Mouse (Mus musculus): ENCODE results near the gene 1700029F12Rik. TPM values are rescaled to one million over a fixed set of nuclear protein-coding genes. Genes with fewer than 3 reads are reported as not detected.

The 1700029F12Rik gene
- polyA plus RNA-seq, 1 experiment from 2014 or later, result not detected

DNA sequence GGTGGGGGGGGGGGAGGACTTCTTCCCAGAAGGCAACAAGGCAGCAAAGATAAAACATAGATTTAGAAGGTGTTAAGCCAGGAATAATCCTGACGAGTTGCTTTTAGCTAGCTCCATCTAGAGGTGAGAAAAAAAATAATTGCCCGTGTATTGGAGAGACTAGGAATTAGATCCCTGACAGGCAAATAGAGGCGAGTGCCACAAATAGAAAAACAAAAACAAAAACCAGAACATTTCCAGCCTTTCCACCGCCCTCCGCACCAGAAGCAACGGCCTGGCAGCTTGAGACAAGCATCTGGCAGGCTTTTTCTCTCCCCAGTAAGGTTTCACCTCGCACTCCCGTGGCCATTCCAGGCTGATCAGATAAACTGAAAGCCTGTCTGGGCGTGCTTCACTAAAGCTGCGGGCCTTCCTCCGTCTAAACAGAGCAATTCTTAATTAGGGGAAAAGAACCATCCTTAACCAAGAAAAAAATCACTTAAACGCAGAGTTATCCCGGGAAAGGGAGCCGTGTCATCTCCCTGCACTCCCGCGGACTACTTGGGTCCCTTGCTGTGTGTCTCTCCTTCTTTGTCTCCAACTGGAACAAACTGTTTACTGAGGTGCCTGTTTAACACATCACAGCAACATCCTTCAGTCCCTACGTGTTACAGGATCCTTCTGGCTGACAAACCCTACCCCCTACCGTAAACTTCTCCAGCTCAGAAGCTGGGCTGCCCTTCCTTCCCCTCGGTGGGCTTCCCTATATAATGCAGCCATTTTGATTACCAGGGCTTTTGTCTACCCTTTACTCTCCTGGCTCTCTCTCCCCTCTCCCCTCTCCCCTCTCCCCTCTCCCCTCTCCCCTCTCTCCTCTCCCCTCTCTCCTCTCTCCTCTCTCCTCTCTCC, 25.7 kb downstream of the 1700029F12Rik start:
- 2% methylated on average over 19 of the region's 19 CpGs for WGBS
- H3K4me3 ChIP-seq, result peak overlapping the region; percentile 58
- H3K27me3 ChIP-seq (ENCODE audit: insufficient read depth, poor library complexity, severe bottlenecking), result peaks cover 14% of the 10 kb centered on the region; the same call in 1 of the 2 replicates
- no peaks in the 10 kb centered on the region for H3K36me3 ChIP-seq
- peaks cover 12% of the 10 kb centered on the region for H3K4me1 ChIP-seq (replicated peaks)
- peak; percentile 60 for DNase-seq (ENCODE audit: low spot score)
- peak overlapping the region; percentile 86 for H3K27ac ChIP-seq
- H3K9me3 ChIP-seq, result no peaks in the 10 kb centered on the region

DNA sequence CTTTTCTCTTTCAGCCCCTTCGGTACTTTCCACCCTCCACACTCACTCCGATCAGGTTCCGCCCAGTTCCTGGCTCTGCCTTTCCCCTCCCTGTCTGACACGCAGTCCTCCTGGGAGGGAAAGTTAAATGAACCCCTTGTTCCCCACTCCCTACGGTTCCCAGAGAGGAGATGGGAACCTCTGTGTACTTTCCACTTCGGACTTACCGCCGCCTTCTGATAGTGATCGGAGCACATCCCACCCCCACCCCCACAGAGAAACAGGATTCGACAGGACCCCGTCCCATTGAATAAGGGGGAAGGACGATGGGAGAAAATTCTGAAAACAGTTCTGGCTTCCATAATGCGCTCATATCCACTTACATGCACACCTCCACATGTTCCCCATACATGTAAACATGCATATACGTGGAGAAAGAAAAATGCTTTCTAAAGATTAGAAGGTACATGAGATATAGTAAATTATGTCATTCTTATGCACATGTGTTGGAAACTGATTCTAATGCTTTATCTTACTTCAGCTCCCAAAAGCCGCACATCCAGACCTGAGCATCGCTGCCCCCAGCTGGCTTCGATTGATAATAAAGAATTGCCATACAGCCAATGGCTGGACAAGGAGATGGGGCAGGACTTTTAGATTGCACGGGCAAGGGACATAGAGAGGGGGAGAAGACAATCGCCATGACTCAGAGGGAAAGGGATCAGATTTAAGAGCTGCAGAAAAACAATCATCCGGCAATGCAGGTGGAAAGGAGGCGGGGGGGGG, 26.5 kb downstream of the 1700029F12Rik start:
- Histone ChIP-seq H3K4me1 (replicated peaks) (peaks cover 12% of the 10 kb centered on the region), H3K4me3 (peak overlapping the region; percentile 58), H3K9me3 (no peaks in the 10 kb centered on the region), H3K27me3 (ENCODE audit: insufficient read depth, poor library complexity, severe bottlenecking) (peaks cover 14% of the 10 kb centered on the region; the same call in 1 of the 2 replicates), H3K36me3 (no peaks in the 10 kb centered on the region), H3K27ac (peak overlapping the region; percentile 86)
- DNase-seq (ENCODE audit: low spot score), result peak; percentile 72
- 2% methylated on average over 21 of the region's 21 CpGs for WGBS

DNA sequence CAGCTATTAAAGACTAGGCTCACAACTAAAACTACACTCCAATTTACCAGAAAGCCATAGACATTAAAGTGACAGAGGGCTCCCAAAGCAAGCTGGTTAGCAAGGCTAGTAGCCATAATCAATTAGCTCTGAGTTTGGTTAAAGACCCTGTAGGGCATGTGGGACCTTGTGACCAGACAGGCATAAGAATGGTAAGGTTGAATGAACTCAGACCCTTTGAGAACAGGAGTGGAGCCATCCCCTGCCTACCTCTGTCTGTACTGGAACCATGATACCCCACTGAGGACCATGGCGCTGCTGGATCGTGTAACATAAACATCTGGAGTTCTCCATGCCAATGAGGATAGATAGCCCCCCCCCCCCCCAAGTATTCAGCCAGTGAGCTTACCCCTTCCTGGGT, 27.4 kb downstream of the 1700029F12Rik start:
- Histone ChIP-seq H3K9me3 (no peaks in the 10 kb centered on the region), H3K4me3 (peak overlapping the region; percentile 58), H3K27ac (no peak overlapping the region; the same call in 1 of the 2 replicates), H3K36me3 (no peaks in the 10 kb centered on the region), H3K4me1 (replicated peaks) (peaks cover 12% of the 10 kb centered on the region), H3K27me3 (ENCODE audit: insufficient read depth, poor library complexity, severe bottlenecking) (peaks cover 14% of the 10 kb centered on the region; the same call in 1 of the 2 replicates)
- no peak for DNase-seq (ENCODE audit: low spot score)
- 30% methylated on average over 2 of the region's 2 CpGs for WGBS

DNA sequence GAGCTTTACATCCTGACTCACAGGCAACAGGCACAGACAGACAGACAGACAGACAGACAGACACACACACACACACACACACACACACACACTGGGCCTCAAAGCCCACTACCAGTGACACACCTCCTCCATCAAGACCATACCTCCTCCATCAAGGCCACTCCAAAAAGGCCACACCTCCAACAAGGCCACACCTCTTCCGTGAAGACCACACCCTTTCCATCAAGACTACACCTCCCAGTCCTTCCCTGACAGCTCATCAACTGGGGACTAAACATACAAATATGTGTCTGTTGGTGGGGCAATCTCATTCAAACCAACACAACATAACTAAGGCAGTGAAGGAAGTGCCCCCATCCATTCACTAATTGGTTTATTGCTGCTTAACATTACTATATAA, 37.1 kb downstream of the 1700029F12Rik start:
- Histone ChIP-seq H3K4me1 (replicated peaks) (peaks cover 8% of the 10 kb centered on the region; the same call in 1 of the 2 replicates), H3K27me3 (ENCODE audit: insufficient read depth, poor library complexity, severe bottlenecking) (no peaks in the 10 kb centered on the region), H3K4me3 (no peak overlapping the region), H3K27ac (no peak overlapping the region), H3K9me3 (no peaks in the 10 kb centered on the region), H3K36me3 (no peaks in the 10 kb centered on the region)
- DNase-seq (ENCODE audit: low spot score), result no peak
- 69% methylated on average over 1 of the region's 1 CpGs for WGBS

DNA sequence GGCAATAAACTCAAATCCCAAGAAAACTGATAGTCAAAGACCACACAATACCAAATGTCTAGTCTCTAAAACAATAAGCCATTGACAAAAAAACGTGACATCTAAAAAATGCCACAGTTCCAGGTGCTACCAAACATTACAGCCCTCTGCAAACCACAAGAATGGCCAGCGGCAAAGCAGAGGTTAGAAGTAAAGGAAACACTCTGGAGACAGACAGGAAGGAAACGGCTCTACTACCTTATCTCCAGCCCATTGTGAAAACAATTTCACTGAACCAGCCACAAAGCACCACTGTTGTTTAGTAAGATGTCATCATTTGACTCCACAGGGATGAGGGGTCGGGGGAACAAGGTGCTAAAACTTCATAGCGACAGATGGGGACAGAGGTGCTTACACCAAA, 38.9 kb downstream of the 1700029F12Rik start:
- H3K36me3 ChIP-seq, result no peaks in the 10 kb centered on the region

DNA sequence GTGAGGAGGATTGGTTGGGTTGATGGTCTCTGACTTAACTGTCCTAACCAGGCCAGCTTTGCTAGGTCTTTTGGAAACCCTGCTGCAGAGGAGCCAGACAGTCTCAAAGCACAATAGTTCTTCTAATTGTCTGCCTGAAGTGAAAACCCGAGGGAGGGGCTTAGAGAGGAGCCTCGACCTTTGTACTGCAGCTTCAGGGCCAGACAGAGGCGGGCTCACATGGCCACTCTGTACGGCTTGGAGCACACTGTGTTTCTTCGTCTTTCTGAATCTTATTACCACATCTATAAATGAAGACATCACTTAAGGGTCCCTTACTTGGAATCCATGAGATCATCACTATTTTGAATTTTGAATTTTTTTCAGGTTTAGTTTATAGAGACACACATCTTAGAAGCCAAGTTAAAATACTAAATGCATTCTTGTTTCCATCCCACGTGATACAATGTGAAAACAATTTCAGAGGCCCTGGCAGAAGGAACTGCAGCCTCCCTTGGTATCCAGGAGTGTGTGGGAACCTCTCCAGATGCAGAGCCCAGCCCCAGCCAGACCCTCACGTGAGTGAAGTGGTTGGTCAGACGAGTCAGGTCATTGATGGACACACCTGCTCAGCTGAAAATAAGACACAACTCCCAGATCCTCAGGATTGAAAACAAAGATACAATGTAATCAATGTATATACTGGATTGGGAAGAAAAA, 40.7 kb downstream of the 1700029F12Rik start:
- Histone ChIP-seq H3K27ac (0 out of 2 replicates have a peak overlapping the region, but pooled peaks have one; percentile 12), H3K4me1 (replicated peaks) (peaks cover 8% of the 10 kb centered on the region; the same call in 1 of the 2 replicates), H3K9me3 (no peaks in the 10 kb centered on the region), H3K36me3 (no peaks in the 10 kb centered on the region), H3K27me3 (ENCODE audit: insufficient read depth, poor library complexity, severe bottlenecking) (no peaks in the 10 kb centered on the region), H3K4me3 (no peak overlapping the region)
- WGBS, result 33% methylated on average over 8 of the region's 8 CpGs
- peak; percentile 8 for DNase-seq (ENCODE audit: low spot score)

More for the DNA sequence above, 38.9 kb downstream of the 1700029F12Rik start:
- no peak for DNase-seq (ENCODE audit: low spot score)
- 78% methylated on average over 5 of the region's 5 CpGs for WGBS
- H3K9me3 ChIP-seq, result no peaks in the 10 kb centered on the region
- H3K4me3 ChIP-seq, result no peak overlapping the region
- no peaks in the 10 kb centered on the region for H3K27me3 ChIP-seq (ENCODE audit: insufficient read depth, poor library complexity, severe bottlenecking)
- H3K27ac ChIP-seq, result no peak overlapping the region
- peaks cover 8% of the 10 kb centered on the region; the same call in 1 of the 2 replicates for H3K4me1 ChIP-seq (replicated peaks)

DNA sequence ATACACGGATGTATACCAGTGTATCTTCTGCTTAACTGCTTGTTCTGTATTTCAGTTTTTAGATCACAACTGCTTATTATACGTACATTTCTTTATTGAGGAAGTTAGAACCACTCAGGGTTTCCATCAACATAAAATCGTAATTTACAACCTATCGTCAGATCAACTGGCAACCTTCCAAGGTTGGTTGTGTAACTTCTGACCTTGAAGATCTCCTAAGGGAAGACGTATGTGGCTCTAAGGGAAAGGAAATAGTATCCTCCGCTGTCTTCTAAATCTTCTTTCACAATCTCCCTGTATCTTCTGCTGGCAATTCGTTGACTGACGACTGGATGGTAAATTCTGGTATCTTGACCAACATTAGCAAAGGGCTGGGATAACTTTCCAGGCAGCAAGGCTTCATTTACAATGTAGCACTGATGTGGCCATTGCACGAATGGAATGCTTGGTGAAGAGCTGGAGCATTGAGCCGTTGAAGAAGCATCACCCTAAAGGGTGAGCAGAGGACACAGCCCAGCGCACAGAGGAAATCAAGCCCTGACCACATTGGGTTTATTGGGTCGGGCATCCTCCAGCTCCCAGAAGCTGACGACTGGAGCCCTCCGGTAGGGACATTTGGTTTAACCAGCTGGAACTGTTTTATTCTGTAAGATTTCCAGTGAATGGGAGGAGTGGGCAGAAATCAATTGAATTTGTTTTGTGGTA, 43.4 kb downstream of the 1700029F12Rik start:
- Histone ChIP-seq H3K27ac (no peak overlapping the region), H3K9me3 (no peaks in the 10 kb centered on the region), H3K4me3 (no peak overlapping the region), H3K27me3 (ENCODE audit: insufficient read depth, poor library complexity, severe bottlenecking) (no peaks in the 10 kb centered on the region), H3K36me3 (no peaks in the 10 kb centered on the region), H3K4me1 (replicated peaks) (peaks cover 8% of the 10 kb centered on the region; the same call in 1 of the 2 replicates)
- no peak for DNase-seq (ENCODE audit: low spot score)
- WGBS, result 78% methylated on average over 14 of the region's 14 CpGs

DNA sequence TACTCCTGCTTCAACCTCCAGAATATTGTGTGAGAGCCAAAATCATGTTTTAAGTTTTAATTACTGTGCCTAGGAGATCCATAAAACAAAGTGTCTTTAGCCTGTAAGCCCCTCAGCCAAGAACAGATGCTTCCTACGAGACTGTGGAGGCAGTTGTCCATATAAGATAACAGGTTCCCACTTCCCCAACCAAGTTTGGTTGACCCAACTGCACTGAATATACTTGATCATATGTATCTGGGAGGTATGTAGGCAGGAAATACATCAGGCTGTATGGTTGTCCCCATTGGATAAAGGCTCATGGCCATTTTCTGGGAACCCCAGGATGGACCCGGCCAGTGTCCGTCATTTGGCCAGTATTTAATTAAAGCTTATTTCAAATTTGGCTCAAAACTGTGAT, 44.1 kb downstream of the 1700029F12Rik start:
- Histone ChIP-seq H3K4me3 (no peak overlapping the region), H3K27me3 (ENCODE audit: insufficient read depth, poor library complexity, severe bottlenecking) (no peaks in the 10 kb centered on the region), H3K27ac (no peak overlapping the region), H3K36me3 (no peaks in the 10 kb centered on the region), H3K9me3 (no peaks in the 10 kb centered on the region), H3K4me1 (replicated peaks) (peaks cover 8% of the 10 kb centered on the region; the same call in 1 of the 2 replicates)
- WGBS, result 94% methylated on average over 3 of the region's 3 CpGs
- no peak for DNase-seq (ENCODE audit: low spot score)

DNA sequence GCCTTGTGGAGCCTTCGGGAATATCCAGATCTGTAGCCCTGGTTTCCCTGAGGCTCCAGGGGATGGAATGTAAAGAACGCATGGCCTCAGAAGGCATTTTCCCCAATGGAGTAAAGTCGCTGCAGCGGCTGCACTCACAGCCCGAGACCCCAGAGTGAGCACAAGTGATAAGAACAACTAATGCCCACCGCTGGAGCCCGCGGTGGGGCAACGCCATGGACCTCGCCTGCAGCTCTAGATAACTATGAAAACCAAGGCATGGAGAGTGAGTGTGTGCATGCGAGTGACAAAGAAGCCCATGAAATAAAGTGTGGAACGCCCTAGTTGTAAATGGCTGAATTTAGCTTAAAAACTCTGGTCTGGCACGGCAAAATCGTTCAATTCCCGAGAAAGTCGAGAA, 45.0 kb downstream of the 1700029F12Rik start:
- no peaks in the 10 kb centered on the region for H3K27me3 ChIP-seq (ENCODE audit: insufficient read depth, poor library complexity, severe bottlenecking)
- no peak for DNase-seq (ENCODE audit: low spot score)
- 96% methylated on average over 16 of the region's 16 CpGs for WGBS
- H3K4me3 ChIP-seq, result no peak overlapping the region
- no peaks in the 10 kb centered on the region for H3K36me3 ChIP-seq
- peaks cover 8% of the 10 kb centered on the region; the same call in 1 of the 2 replicates for H3K4me1 ChIP-seq (replicated peaks)
- no peak overlapping the region for H3K27ac ChIP-seq
- H3K9me3 ChIP-seq, result no peaks in the 10 kb centered on the region

DNA sequence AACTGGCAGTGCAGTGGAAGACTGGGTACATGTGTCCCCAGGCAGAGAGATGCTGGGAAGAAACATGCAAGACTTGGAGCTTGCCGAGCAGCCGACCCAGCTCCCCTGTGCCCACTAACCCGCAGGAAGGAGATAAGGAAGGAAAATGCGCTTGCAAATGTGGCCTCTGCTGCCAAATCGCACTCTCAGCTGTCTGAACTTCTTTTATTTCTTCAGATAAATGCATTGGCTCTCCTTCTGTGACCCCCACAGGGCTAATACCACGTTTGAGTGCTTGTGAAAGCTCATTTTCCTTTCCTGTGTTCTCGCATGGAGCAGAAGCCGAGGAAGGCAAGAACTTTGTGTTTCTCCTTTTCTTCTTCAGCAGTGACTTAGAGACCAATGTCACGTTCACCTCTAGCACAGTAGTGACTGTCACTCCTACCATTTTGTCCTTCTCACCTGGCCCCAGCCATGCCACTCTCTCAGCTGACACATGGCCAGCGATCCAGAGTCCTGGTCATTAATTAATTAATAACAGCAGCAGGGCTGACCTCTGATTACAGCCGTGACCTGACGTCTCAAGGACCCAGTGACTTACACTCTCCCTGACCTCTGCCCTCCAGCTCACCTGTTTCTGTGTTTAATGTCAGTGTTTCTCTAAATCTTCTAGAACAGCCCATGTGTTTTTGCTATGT, 48.4 kb downstream of the 1700029F12Rik start:
- 74% methylated on average over 12 of the region's 12 CpGs for WGBS
- peaks cover 13% of the 10 kb centered on the region for H3K4me1 ChIP-seq (replicated peaks)
- no peak for DNase-seq (ENCODE audit: low spot score)

DNA sequence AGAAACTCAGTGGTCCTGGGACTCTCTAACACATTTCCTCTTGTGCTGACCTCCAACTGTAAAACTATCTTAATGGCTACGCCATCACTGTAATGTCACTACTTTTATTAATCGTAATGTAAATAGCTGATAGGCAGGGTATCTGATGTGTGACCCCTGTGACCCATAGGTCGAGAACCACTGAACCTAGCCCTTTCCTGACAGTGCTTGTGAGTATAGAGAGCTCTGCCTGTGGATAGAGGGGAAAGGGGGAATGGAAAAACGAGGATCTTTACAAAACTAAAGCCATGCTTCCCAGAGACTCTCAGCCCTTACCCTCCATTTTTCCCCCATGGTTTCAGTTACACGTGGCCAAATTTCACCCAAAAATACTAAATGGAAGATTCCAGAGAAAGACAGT, 49.5 kb downstream of the 1700029F12Rik start:
- Histone ChIP-seq H3K9me3 (no peaks in the 10 kb centered on the region), H3K27ac (no peak overlapping the region), H3K27me3 (ENCODE audit: insufficient read depth, poor library complexity, severe bottlenecking) (no peaks in the 10 kb centered on the region), H3K4me3 (no peak overlapping the region), H3K36me3 (no peaks in the 10 kb centered on the region), H3K4me1 (replicated peaks) (peaks cover 13% of the 10 kb centered on the region)
- no peak for DNase-seq (ENCODE audit: low spot score)
- 76% methylated on average over 5 of the region's 5 CpGs for WGBS

More for the DNA sequence above, 48.4 kb downstream of the 1700029F12Rik start:
- no peaks in the 10 kb centered on the region for H3K27me3 ChIP-seq (ENCODE audit: insufficient read depth, poor library complexity, severe bottlenecking)
- no peaks in the 10 kb centered on the region for H3K9me3 ChIP-seq
- H3K27ac ChIP-seq, result no peak overlapping the region
- no peaks in the 10 kb centered on the region for H3K36me3 ChIP-seq
- H3K4me3 ChIP-seq, result no peak overlapping the region
